Mouse (Mus musculus): ENCODE data around the gene Bcor. TPM values are rescaled to one million over a fixed set of nuclear protein-coding genes. Genes with fewer than 3 reads are reported as not detected.

Gene Bcor
- polyA plus RNA-seq, 1 experiment from 2014 or later, result 4.2 TPM

DNA sequence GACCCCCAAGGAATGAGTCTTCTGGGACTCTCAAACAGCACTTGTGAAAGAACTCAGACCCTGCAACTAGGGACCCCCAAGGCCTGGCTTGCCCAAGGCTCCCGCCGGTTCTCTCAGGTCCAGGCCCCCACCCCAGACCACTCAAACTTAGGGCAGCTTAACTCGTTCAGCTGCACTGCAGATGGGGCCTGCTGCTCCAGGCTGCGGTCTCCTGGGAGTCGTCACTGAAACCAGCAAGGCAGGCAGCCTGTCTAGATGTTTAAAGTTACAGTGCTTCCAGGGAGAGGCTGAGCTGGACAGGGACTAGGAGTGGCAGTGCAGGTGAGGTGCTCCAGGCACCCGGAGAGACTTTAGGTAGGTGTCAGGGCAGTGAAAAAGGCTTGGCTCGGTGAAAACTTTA lies 21.9 kb downstream of the Bcor start:
- Histone ChIP-seq H3K9ac (ENCODE audit: low read depth, low read length) (no peak overlapping the region), H3K9me3 (ENCODE audit: control insufficient read depth) (no peaks in the 10 kb centered on the region), H3K4me2 (replicated peaks; ENCODE audit: low read depth) (no peak overlapping the region), H3K27me3 (replicated peaks; ENCODE audit: control insufficient read depth, insufficient read depth, low read length) (peaks cover 14% of the 10 kb centered on the region; the same call in 1 of the 2 replicates), H3K27ac (ENCODE audit: low read depth, low read length) (no peak overlapping the region), H3K36me3 (ENCODE audit: control insufficient read depth, insufficient read depth) (no peaks in the 10 kb centered on the region), H3K4me3 (ENCODE audit: low read depth, low read length) (no peak overlapping the region), H3K4me1 (replicated peaks; ENCODE audit: control insufficient read depth, insufficient read depth, low read length) (no peaks in the 10 kb centered on the region)
- WGBS, result 37% methylated on average over 7 of the region's 7 CpGs
- no peak for ATAC-seq
- TF ChIP-seq CTCF (IDR thresholded peaks at IDR 0.05; ENCODE audit: low read depth), result no peak

DNA sequence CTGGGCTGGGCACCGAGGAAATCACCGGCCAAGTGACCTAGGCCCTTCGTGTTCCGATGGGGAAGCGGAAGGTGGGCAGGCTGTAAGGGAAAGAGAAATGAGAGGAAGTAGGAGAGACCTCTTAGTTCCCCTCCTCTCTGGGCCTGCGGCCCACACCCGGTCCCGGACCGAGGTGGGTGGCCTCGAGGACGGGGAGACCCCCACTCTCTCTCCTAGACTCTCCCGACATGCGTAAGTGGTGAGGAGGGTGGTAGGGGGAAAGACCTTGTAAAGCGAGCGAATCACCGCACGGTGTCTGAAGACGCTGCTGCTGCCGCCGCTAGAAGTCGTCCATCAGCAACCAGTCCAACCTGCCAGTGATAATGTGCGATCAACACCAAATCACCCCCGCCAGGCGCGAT lies 23.0 kb downstream of the Bcor start:
- WGBS, result 6% methylated on average over 25 of the region's 25 CpGs
- H3K27ac ChIP-seq (ENCODE audit: low read depth, low read length), result no peak overlapping the region
- H3K4me1 ChIP-seq (replicated peaks; ENCODE audit: control insufficient read depth, insufficient read depth, low read length), result no peaks in the 10 kb centered on the region
- peak overlapping the region; percentile 78 for H3K4me2 ChIP-seq (replicated peaks; ENCODE audit: low read depth)
- no peak overlapping the region for H3K9ac ChIP-seq (ENCODE audit: low read depth, low read length)
- H3K4me3 ChIP-seq (ENCODE audit: low read depth, low read length), result peak overlapping the region; percentile 40
- 0 out of 2 replicates have a peak, but pooled peaks have one; percentile 15 for TF ChIP-seq CTCF (IDR thresholded peaks at IDR 0.05; ENCODE audit: low read depth)
- no peaks in the 10 kb centered on the region for H3K36me3 ChIP-seq (ENCODE audit: control insufficient read depth, insufficient read depth)
- no peak for ATAC-seq
- peaks cover 14% of the 10 kb centered on the region; the same call in 1 of the 2 replicates for H3K27me3 ChIP-seq (replicated peaks; ENCODE audit: control insufficient read depth, insufficient read depth, low read length)
- H3K9me3 ChIP-seq (ENCODE audit: control insufficient read depth), result no peaks in the 10 kb centered on the region

DNA sequence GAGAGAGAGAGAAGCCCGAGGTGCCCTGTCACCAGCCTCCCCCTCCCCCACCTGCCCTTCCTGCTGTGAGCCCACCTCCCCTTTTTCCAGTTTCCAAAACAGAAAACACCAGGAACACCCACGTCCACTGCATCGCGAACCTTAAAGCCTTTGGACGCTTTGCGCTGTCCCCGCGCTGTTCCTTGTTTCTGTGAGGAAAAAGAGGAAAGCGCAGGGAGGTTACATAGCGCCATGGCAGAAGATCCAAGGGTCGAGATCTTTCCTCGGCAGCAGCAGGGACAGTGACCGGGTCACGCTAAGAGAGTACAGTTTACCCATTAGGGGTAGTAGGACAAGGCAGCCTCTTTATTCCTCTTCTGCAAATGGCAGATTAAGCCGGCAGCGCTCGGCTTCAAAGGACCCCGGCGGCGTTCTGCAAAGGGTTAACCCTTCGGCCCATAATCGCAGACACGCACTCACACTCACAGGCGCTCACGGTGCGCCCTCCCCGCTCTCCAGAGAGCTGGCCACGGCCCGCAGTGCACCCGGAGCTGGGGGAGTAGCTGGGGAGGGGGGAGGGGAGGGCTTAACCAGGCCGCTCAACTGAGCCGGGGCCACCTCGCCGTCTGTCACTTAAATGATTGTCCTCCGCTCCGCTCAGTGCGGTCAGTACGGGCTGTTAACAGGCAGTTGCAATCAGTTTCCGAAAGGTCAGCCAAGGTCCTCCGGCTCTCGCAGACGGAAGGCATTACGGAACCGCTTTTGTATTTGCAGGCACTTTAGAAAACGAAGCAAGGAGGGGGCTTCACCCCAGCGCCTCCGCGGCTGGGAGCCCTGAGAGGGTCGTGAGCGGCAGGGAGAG lies 23.7 kb downstream of the Bcor start:
- H3K4me2 ChIP-seq (replicated peaks; ENCODE audit: low read depth), result peak overlapping the region; percentile 78
- no peaks in the 10 kb centered on the region for H3K36me3 ChIP-seq (ENCODE audit: control insufficient read depth, insufficient read depth)
- H3K9me3 ChIP-seq (ENCODE audit: control insufficient read depth), result no peaks in the 10 kb centered on the region
- H3K27me3 ChIP-seq (replicated peaks; ENCODE audit: control insufficient read depth, insufficient read depth, low read length), result peaks cover 14% of the 10 kb centered on the region; the same call in 1 of the 2 replicates
- no peak for ATAC-seq
- H3K4me1 ChIP-seq (replicated peaks; ENCODE audit: control insufficient read depth, insufficient read depth, low read length), result no peaks in the 10 kb centered on the region
- no peak overlapping the region for H3K27ac ChIP-seq (ENCODE audit: low read depth, low read length)
- no peak overlapping the region for H3K9ac ChIP-seq (ENCODE audit: low read depth, low read length)
- peak overlapping the region; percentile 40 for H3K4me3 ChIP-seq (ENCODE audit: low read depth, low read length)
- 3% methylated on average over 47 of the region's 50 CpGs for WGBS
- no peak for TF ChIP-seq CTCF (IDR thresholded peaks at IDR 0.05; ENCODE audit: low read depth)

DNA sequence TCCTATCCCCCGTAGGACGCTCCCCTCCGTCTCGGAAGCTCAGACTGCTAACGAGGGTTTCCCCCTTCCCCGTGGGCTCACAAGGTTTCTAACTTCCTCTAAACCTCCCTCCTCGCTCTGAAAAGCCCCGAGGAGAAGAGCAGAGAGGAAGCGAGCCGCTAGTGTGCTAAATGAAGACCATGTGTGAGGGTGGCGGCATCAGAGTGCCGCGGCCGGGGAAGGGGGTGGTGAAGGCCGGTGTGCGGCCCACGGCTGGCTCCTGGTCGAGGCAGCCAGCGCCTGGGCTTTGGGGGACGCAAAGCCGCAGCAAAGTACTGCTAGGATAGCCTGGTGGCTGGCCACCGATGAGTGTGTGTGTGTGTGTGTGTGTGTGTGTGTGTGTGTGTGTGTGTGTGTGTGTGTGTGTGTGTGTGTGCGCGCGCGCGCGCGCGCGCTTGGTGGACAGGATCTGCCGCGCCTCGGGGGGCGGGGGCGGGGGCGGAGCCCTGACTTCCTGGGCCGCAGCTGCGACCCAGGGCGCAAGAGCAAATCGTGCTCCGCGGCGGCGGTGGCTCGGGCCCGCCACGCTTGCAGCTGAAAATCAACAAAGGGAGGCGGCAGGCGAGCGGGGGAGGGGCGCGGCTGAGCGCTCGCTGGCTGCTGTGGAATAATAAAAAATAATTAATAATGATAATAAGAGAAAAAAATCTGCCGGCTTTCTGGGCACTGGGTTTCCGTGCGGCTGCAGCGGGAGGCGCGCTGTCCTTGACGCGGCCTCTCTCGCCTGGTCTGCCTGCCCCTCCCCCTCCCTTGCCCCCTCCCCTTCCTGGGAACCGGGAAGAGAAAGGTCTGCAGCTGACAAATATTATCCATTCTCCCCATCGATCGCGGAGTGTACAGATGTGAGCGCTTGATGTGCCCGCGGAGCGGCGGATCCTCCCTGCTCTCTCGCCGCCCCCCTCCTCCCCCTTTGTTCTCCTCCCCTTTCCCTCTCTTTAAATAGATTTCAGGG lies 24.7 kb downstream of the Bcor start:
- H3K9me3 ChIP-seq (ENCODE audit: control insufficient read depth), result no peaks in the 10 kb centered on the region
- H3K4me1 ChIP-seq (replicated peaks; ENCODE audit: control insufficient read depth, insufficient read depth, low read length), result no peaks in the 10 kb centered on the region
- ATAC-seq, result 0 out of 2 replicates have a peak, but pooled peaks have one; percentile 31
- TF ChIP-seq CTCF (IDR thresholded peaks at IDR 0.05; ENCODE audit: low read depth), result no peak
- no peak overlapping the region for H3K9ac ChIP-seq (ENCODE audit: low read depth, low read length)
- H3K27me3 ChIP-seq (replicated peaks; ENCODE audit: control insufficient read depth, insufficient read depth, low read length), result peaks cover 14% of the 10 kb centered on the region; the same call in 1 of the 2 replicates
- H3K27ac ChIP-seq (ENCODE audit: low read depth, low read length), result no peak overlapping the region; the same call in 1 of the 2 replicates
- H3K36me3 ChIP-seq (ENCODE audit: control insufficient read depth, insufficient read depth), result no peaks in the 10 kb centered on the region
- peak overlapping the region; percentile 40 for H3K4me3 ChIP-seq (ENCODE audit: low read depth, low read length)
- WGBS, result 4% methylated on average over 59 of the region's 75 CpGs
- peak overlapping the region; percentile 78 for H3K4me2 ChIP-seq (replicated peaks; ENCODE audit: low read depth)

DNA sequence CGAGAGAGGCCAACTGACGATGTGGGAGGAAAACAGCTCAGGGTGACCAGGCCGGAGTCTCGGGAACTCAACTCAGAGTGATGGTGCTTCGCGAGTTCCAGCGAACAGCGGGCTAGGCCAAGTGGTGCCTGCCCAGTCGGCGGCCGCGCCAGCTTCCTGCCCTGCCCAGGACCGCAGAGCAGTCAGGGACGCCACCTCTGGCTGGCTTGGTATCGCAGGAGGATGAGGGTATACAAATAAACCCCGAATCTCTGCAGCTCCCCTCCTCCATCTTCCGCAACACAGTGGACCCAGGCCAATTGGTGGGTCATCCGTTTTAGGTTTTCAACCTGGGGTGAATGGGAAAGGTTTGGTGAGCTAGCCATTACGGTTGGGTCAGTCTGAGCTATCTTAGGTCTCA lies 25.6 kb downstream of the Bcor start:
- peak; percentile 69 for TF ChIP-seq CTCF (IDR thresholded peaks at IDR 0.05; ENCODE audit: low read depth)
- H3K4me1 ChIP-seq (replicated peaks; ENCODE audit: control insufficient read depth, insufficient read depth, low read length), result no peaks in the 10 kb centered on the region
- no peak overlapping the region for H3K9ac ChIP-seq (ENCODE audit: low read depth, low read length)
- H3K9me3 ChIP-seq (ENCODE audit: control insufficient read depth), result no peaks in the 10 kb centered on the region
- peak; percentile 21; the same call in 1 of the 2 replicates for ATAC-seq
- no peaks in the 10 kb centered on the region for H3K36me3 ChIP-seq (ENCODE audit: control insufficient read depth, insufficient read depth)
- peaks cover 14% of the 10 kb centered on the region; the same call in 1 of the 2 replicates for H3K27me3 ChIP-seq (replicated peaks; ENCODE audit: control insufficient read depth, insufficient read depth, low read length)
- 21% methylated on average over 19 of the region's 19 CpGs for WGBS
- H3K27ac ChIP-seq (ENCODE audit: low read depth, low read length), result no peak overlapping the region
- H3K4me2 ChIP-seq (replicated peaks; ENCODE audit: low read depth), result peak overlapping the region; percentile 78
- 0 out of 2 replicates have a peak overlapping the region, but pooled peaks have one; percentile 7 for H3K4me3 ChIP-seq (ENCODE audit: low read depth, low read length)

Data from intestine, postnatal 0 days (tissue).